Mouse (Mus musculus): Measurements from ENCODE around the gene Nfic. TPM values are rescaled to one million over a fixed set of nuclear protein-coding genes. Genes with fewer than 3 reads are reported as not detected.

The Nfic gene
- polyA plus RNA-seq, 2 experiments = 1.3 to 4.6 TPM

DNA sequence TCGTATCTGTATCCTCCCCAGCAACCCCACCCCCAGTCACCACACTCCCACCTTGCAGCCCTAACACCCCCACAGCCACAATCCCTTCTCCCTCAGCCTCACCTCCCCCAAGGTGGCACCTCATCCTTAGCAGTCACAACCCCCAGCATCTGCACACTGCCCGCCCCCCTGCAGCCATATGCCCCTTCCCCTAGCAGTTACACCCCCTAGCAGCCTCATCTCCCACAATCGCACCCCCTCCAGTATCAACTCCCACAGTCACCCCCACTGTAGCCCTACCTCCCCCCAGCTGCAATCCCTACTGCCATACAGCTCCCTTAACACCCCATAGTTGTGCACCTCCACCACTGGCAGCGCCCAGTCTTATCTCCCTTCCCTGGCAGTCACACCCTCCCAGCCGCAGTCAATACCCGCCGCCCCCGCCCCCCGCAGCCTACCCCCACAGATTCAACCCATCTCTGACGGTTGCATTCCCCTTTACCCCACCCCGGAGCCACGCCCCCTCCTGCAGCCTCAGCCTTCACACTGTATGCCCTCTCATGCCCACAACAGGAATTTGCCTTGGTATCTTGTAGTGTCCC, 1.6 kb upstream of the Nfic start:
- WGBS (ENCODE audit: insufficient replicate concordance) = 9% methylated on average over 12 of the region's 12 CpGs

DNA sequence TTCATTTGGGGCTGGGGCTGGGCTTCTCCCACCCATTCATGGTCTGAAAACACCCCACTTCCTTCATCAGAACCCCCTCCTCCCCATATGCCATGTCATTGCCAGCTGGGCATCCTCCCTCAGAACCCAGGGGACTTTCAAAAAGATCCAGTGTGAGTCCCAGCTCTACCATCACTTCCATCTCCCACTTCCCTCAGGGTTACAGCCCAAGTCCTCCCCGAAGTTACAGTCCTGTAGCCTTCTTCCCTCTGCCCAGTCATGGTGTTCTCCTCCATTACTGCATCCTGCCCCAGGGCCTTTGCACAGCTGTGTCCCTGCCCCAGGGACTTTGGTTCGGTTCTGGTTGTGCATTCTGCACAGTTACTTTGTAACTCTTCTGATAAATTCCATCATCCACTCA, 1.3 kb downstream of the Nfic start:
- TF ChIP-seq CTCF (IDR thresholded peaks at IDR 0.05; ENCODE audit: low read depth) = no peak
- H3K9me3 ChIP-seq (ENCODE audit: control insufficient read depth, low read length) = no peaks in the 10 kb centered on the region
- WGBS (ENCODE audit: insufficient replicate concordance) = 46% methylated on average over 2 of the region's 2 CpGs

More for the DNA sequence above, 1.6 kb upstream of the Nfic start:
- H3K27me3 ChIP-seq (ENCODE audit: control insufficient read depth, insufficient read depth, low read length) = peaks cover 74% of the 10 kb centered on the region
- TF ChIP-seq CTCF (IDR thresholded peaks at IDR 0.05; ENCODE audit: low read depth) = no peak
- no peak overlapping the region for H3K4me2 ChIP-seq (ENCODE audit: low read depth)
- H3K27ac ChIP-seq = no peak overlapping the region
- no peak overlapping the region for H3K9ac ChIP-seq (replicated peaks)
- H3K4me3 ChIP-seq (ENCODE audit: insufficient read depth in 1 of 2, low read depth in 2 of 2, low read length in 2 of 2) = no peak overlapping the region
- no peaks in the 10 kb centered on the region; a peak in 1 of 4 replicates for H3K4me1 ChIP-seq (replicated peaks; ENCODE audit: control insufficient read depth in 2 of 2, insufficient read depth in 2 of 2, low read length in 1 of 2)
- no peaks in the 10 kb centered on the region for H3K36me3 ChIP-seq (replicated peaks; ENCODE audit: control insufficient read depth, insufficient read depth, low read depth)
- no peaks in the 10 kb centered on the region for H3K9me3 ChIP-seq (ENCODE audit: control insufficient read depth, low read length)
- DNase-seq (ENCODE audit: low read depth in 3 of 3, low spot score in 3 of 3) = no peak
- peak; percentile 48; the same call in 1 of the 2 replicates for ATAC-seq (ENCODE audit: insufficient read depth)

GRCm38 (mm10) chr10:81452947-81453288, 2.5 kb downstream of the Nfic start:
- Histone ChIP-seq H3K27me3 (ENCODE audit: control insufficient read depth, insufficient read depth, low read length) (peaks cover 55% of the 10 kb centered on the region), H3K4me3 (ENCODE audit: insufficient read depth in 1 of 2, low read depth in 2 of 2, low read length in 2 of 2) (no peak overlapping the region), H3K36me3 (replicated peaks; ENCODE audit: control insufficient read depth, insufficient read depth, low read depth) (no peaks in the 10 kb centered on the region), H3K4me2 (ENCODE audit: low read depth) (no peak overlapping the region), H3K9ac (replicated peaks) (no peak overlapping the region), H3K27ac (no peak overlapping the region), H3K4me1 (replicated peaks; ENCODE audit: control insufficient read depth in 2 of 2, insufficient read depth in 2 of 2, low read length in 1 of 2) (no peaks in the 10 kb centered on the region; a peak in 1 of 4 replicates), H3K9me3 (ENCODE audit: control insufficient read depth, low read length) (no peaks in the 10 kb centered on the region)
- TF ChIP-seq CTCF (IDR thresholded peaks at IDR 0.05; ENCODE audit: low read depth) = no peak
- 4% methylated on average over 14 of the region's 14 CpGs for WGBS (ENCODE audit: insufficient replicate concordance)
- no peak for ATAC-seq (ENCODE audit: insufficient read depth)
- no peak for DNase-seq (ENCODE audit: low read depth in 3 of 3, low spot score in 3 of 3)

More for the DNA sequence above, 1.3 kb downstream of the Nfic start:
- no peak overlapping the region for H3K4me3 ChIP-seq (ENCODE audit: insufficient read depth in 1 of 2, low read depth in 2 of 2, low read length in 2 of 2)
- H3K36me3 ChIP-seq (replicated peaks; ENCODE audit: control insufficient read depth, insufficient read depth, low read depth) = no peaks in the 10 kb centered on the region
- H3K27ac ChIP-seq = no peak overlapping the region
- H3K4me1 ChIP-seq (replicated peaks; ENCODE audit: control insufficient read depth in 2 of 2, insufficient read depth in 2 of 2, low read length in 1 of 2) = no peaks in the 10 kb centered on the region; a peak in 1 of 4 replicates
- H3K4me2 ChIP-seq (ENCODE audit: low read depth) = no peak overlapping the region
- H3K27me3 ChIP-seq (ENCODE audit: control insufficient read depth, insufficient read depth, low read length) = peaks cover 59% of the 10 kb centered on the region
- no peak overlapping the region for H3K9ac ChIP-seq (replicated peaks)
- DNase-seq (ENCODE audit: low read depth in 3 of 3, low spot score in 3 of 3) (no peak), ATAC-seq (ENCODE audit: insufficient read depth) (no peak)

- Histone ChIP-seq H3K27me3 (ENCODE audit: control insufficient read depth, insufficient read depth, low read length) (peaks cover 53% of the 10 kb centered on the region), H3K9ac (replicated peaks) (no peak overlapping the region), H3K36me3 (replicated peaks; ENCODE audit: control insufficient read depth, insufficient read depth, low read depth) (no peaks in the 10 kb centered on the region), H3K27ac (no peak overlapping the region), H3K9me3 (ENCODE audit: control insufficient read depth, low read length) (no peaks in the 10 kb centered on the region), H3K4me1 (replicated peaks; ENCODE audit: control insufficient read depth in 2 of 2, insufficient read depth in 2 of 2, low read length in 1 of 2) (no peaks in the 10 kb centered on the region; a peak in 1 of 4 replicates), H3K4me2 (ENCODE audit: low read depth) (no peak overlapping the region), H3K4me3 (ENCODE audit: insufficient read depth in 1 of 2, low read depth in 2 of 2, low read length in 2 of 2) (no peak overlapping the region)
- 7% methylated on average over 36 of the region's 36 CpGs for WGBS (ENCODE audit: insufficient replicate concordance)
- no peak for TF ChIP-seq EP300 (IDR thresholded peaks at IDR 0.05; ENCODE audit: low read depth)
- no peak for TF ChIP-seq CTCF (IDR thresholded peaks at IDR 0.05; ENCODE audit: low read depth)
- ATAC-seq (ENCODE audit: insufficient read depth) (no peak), DNase-seq (ENCODE audit: low read depth in 3 of 3, low spot score in 3 of 3) (no peak)
Measured at GRCm38 (mm10) chr10:81452237-81452946, 3.0 kb downstream of the Nfic start.

DNA sequence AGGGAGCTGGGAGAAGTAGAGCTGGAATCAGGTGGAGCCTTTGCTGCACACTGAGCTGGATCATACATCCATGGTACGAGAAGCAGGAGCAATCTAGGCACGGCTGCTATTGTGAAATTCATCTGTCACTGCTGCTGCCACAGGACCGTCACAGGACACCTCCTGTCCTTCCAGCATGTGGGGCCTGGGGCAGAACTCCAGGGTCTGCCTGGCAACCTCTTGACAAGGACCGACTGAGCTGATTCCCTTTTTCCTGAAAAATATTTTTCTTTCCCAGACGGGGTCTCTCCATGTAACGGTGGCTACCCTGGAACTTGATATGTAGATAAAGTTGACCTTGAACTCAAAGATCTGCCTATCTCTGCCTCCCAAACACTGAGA, 4.1 kb downstream of the Nfic start:
- Histone ChIP-seq H3K9me3 (ENCODE audit: control insufficient read depth, low read length) (no peaks in the 10 kb centered on the region), H3K4me2 (ENCODE audit: low read depth) (no peak overlapping the region), H3K4me1 (replicated peaks; ENCODE audit: control insufficient read depth in 2 of 2, insufficient read depth in 2 of 2, low read length in 1 of 2) (no peaks in the 10 kb centered on the region), H3K4me3 (ENCODE audit: insufficient read depth in 1 of 2, low read depth in 2 of 2, low read length in 2 of 2) (no peak overlapping the region), H3K9ac (replicated peaks) (no peak overlapping the region), H3K36me3 (replicated peaks; ENCODE audit: control insufficient read depth, insufficient read depth, low read depth) (no peaks in the 10 kb centered on the region), H3K27ac (no peak overlapping the region), H3K27me3 (ENCODE audit: control insufficient read depth, insufficient read depth, low read length) (peaks cover 51% of the 10 kb centered on the region)
- ATAC-seq (ENCODE audit: insufficient read depth) (no peak), DNase-seq (ENCODE audit: low read depth in 3 of 3, low spot score in 3 of 3) (no peak)
- 37% methylated on average over 6 of the region's 6 CpGs for WGBS (ENCODE audit: insufficient replicate concordance)
- TF ChIP-seq CTCF (IDR thresholded peaks at IDR 0.05; ENCODE audit: low read depth) = no peak
- no peak for TF ChIP-seq EP300 (IDR thresholded peaks at IDR 0.05; ENCODE audit: low read depth)
